Mouse (Mus musculus): ENCODE measurements around the gene Dscam.

Gene Dscam

GRCm38 (mm10) chr16:96757588-96758313, 412.8 kb downstream of the Dscam start:
- no peak for DNase-seq

- no peak for DNase-seq
Observed at GRCm38 (mm10) chr16:96756994-96757393, 413.6 kb downstream of the Dscam start.

DNA sequence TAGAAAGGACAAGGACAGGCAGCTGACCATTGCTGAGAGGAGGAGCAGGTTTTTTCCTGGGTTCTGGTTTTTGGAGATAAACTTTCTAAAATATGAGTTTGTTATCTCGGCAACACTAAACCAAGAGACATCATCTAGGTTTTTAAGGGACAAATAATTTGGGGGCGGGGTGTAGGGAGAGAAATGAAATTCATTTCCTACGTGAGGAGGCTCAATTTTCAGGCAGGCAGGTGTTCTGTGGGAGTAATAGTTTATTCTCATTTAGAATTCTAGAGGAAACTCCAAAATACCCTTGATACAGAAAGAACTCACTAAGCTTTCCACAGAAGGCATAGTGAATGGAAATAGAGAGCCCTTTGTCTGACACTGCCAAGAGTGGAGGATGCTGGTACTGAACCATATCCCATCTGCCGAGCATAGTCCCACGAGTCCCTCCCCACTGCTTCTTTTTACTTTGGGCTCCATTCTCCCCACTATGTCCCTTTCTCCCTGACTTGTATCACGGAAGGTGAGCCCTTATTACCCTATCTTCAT, 415.5 kb downstream of the Dscam start:
- DNase-seq = no peak

- no peak for DNase-seq
Observed at GRCm38 (mm10) chr16:96754381-96754780, 416.2 kb downstream of the Dscam start.

GRCm38 (mm10) chr16:96753781-96754173, 416.8 kb downstream of the Dscam start:
- DNase-seq = no peak

GRCm38 (mm10) chr16:96753164-96753780, 417.3 kb downstream of the Dscam start:
- no peak for DNase-seq

GRCm38 (mm10) chr16:96742475-96743255, 427.9 kb downstream of the Dscam start:
- no peak for DNase-seq

DNA sequence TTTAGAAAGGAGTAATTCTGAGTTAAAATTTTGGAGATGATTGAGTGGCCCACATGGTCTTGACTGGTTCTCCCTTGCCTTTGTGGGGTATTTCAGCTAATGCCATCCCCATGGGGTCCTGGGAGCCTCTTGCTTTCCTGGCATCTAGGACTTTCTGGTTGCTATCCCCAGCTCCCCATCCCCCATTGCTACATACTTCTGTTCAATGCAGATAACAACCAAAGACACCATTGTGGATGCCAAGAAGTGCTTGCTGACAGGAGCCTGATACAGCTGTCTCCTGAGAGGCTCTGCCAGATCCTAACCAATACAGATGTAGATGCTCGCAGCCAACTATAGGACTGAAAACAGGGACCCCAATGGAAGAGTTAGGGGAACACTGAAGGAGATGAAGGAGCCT, 429.2 kb downstream of the Dscam start:
- no peak for DNase-seq

- no peak for DNase-seq
Observed at GRCm38 (mm10) chr16:96740073-96741055, 430.2 kb downstream of the Dscam start.

DNA sequence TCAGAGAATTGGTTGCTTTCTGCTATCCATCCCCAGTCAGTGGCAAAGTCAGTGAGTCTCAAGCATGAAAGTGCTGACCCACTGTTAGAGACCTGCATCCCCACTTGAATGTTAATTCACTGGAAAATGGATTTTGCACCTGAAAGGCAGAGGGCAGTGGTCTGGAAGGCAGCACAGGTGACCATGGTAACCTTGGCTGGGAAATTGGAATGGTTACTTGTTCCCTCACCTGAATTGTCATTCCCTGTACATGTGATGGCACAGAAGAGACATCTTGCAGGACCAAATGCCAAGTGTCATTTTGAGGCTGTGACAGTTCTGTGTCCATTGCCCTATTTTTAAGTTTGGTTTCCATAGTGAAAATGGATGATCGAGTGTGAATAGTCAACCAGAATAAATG, 434.1 kb downstream of the Dscam start:
- DNase-seq = no peak

GRCm38 (mm10) chr16:96730881-96731280, 439.7 kb downstream of the Dscam start:
- DNase-seq = no peak

- DNase-seq = no peak
Observed at GRCm38 (mm10) chr16:96727836-96728774, 442.4 kb downstream of the Dscam start.

- no peak for DNase-seq
Observed at GRCm38 (mm10) chr16:96725071-96725724, 445.4 kb downstream of the Dscam start.

GRCm38 (mm10) chr16:96724591-96724990, 446.0 kb downstream of the Dscam start:
- no peak for DNase-seq

- no peak for DNase-seq
Observed at GRCm38 (mm10) chr16:96724123-96724522, 446.4 kb downstream of the Dscam start.

DNA sequence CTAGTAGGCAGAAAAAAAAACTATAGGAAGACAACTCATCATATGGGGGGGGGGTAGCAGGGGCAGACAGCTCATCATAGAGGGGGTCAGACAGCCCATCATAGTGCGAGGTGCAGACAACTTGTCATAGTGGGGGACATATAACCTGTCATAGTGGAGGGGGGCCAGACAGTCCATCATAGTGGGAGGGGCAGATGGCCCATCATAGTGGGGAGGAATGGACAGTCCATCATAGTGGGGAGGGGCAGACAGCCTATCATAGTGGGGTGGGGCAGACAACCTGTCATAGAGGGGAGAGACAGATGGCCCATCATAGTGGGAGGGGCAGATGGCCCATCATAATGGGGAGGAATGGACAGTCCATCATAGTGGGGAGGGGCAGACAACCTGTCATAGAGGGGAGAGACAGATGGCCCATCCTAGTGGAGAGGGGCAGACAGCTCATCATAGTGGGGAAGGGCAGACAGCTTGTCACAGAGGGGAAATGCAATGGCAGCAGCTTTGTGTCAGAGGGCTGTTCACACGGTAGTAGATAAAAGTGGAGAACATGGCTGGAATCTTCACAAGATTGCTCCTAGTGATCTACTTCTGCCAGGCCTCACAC, 447.4 kb downstream of the Dscam start:
- DNase-seq = no peak

- DNase-seq = no peak
Observed at GRCm38 (mm10) chr16:96722135-96722534, 448.4 kb downstream of the Dscam start.

DNA sequence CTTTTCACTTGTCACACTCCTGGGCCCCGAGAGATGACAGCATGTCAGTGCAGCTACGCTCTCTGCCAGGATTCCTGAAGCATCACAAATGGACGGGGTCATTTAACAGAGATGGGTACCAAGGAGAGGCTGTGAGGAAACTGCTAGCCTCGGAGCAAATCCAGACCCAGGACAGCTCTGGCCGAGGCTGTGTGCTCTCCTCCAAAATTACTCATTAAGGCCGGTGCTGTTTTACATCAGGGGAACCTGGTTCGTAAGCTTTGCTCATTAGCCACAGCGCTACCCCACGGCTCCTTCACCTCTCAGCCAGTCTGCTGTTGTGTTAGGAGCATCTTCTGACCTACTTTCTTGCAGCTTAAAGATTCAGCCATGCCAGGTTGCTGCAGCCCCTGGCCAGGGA, 449.3 kb downstream of the Dscam start:
- no peak for DNase-seq

GRCm38 (mm10) chr16:96720666-96721065, 449.9 kb downstream of the Dscam start:
- DNase-seq = no peak

DNA sequence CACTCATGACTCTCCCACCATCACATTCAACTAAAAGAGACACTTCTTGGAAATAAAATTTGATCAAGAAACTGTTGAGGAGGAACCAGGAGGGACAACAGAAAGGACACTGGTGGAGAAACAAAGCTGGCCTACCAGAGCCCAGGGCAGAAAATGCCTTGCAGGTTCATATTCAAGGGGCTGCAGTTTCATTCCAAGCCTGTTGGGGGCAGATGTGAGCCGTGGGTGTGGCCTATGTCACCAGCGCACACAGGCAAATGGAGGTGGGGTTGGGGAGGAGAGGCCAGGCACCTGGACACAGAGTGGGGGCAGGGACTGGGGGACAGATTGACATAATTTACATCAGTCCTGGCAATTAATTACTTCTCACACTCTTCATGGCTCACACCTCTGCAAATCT, 452.3 kb downstream of the Dscam start:
- DNase-seq = no peak
